Mouse (Mus musculus): ENCODE results near the gene Shroom3. TPM values are rescaled to one million over a fixed set of nuclear protein-coding genes. Genes with fewer than 3 reads are reported as not detected.

Gene Shroom3
- polyA plus RNA-seq, 1 experiment from 2014 or later: 8.1 TPM

GRCm38 (mm10) chr5:92895877-92896276 lies 212.6 kb downstream of the Shroom3 start:
- H3K4me3 ChIP-seq (replicated peaks): no peak overlapping the region
- H3K4me2 ChIP-seq (replicated peaks): no peak overlapping the region
- no peak for ATAC-seq
- no peaks in the 10 kb centered on the region for H3K9me3 ChIP-seq
- WGBS: 96% methylated on average over 8 of the region's 8 CpGs
- no peaks in the 10 kb centered on the region for H3K36me3 ChIP-seq
- H3K4me1 ChIP-seq (replicated peaks): peaks cover 25% of the 10 kb centered on the region
- no peaks in the 10 kb centered on the region for H3K27me3 ChIP-seq (replicated peaks)
- H3K9ac ChIP-seq: no peak overlapping the region
- H3K27ac ChIP-seq: no peak overlapping the region

GRCm38 (mm10) chr5:92896725-92897280 lies 213.6 kb downstream of the Shroom3 start:
- Histone ChIP-seq H3K4me3 (replicated peaks) (no peak overlapping the region), H3K27me3 (replicated peaks) (no peaks in the 10 kb centered on the region), H3K27ac (no peak overlapping the region), H3K36me3 (no peaks in the 10 kb centered on the region), H3K4me2 (replicated peaks) (peak overlapping the region; percentile 79; the same call in 1 of the 2 replicates), H3K4me1 (replicated peaks) (peaks cover 26% of the 10 kb centered on the region), H3K9ac (no peak overlapping the region), H3K9me3 (no peaks in the 10 kb centered on the region)
- ATAC-seq: no peak
- WGBS: 73% methylated on average over 1 of the region's 1 CpGs

DNA sequence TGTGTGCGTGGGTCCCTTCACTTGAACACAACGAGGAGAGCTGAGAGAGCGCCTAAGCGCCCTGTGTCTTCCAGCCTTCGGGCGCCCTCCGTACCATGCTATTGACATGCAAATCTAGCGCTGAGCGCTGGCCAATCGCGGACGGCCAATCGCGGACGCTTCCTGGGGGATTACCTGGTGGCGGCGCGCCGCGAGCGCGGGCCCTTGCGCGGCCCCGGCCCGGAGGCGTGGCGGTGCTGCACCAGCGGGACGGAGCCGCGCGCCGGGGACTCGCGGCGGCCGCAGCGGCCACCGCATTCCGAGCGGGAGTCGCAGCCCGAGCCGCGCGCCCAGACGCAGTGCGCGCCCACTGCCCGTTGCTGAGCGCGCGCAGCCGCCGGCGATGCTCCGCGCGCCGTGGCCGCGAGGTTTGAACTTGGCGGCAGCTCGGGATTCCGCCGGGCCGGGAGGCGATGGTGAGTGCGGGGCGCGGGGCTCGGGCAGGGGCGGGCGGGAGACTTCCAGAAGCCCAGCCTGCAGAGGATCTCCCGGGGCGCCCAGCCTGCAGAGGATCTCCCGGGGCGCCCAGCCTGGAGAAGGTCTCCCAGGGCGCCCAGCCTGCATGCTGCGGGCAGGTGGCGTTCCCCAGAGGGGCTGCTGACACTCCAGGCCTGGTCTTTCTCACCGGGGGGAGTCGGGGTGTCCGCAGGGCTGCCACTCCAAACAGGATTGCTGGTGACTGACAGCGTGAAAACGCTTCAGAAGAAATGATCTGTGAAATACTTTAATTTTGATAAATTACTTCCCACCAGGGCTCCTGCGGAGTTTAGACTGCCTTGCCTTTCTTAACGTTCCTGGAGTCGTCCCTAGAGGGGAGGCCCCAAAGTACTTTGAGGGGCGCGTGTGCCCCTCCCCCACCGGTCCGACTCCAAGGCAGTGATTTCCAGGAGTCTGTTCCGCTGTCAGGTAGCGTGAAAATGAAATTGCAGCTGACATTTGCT lies 214.8 kb downstream of the Shroom3 start:
- H3K4me2 ChIP-seq (replicated peaks): peak overlapping the region; percentile 79
- ATAC-seq: peak; percentile 94
- under 1% methylated on average over 96 of the region's 96 CpGs for WGBS

DNA sequence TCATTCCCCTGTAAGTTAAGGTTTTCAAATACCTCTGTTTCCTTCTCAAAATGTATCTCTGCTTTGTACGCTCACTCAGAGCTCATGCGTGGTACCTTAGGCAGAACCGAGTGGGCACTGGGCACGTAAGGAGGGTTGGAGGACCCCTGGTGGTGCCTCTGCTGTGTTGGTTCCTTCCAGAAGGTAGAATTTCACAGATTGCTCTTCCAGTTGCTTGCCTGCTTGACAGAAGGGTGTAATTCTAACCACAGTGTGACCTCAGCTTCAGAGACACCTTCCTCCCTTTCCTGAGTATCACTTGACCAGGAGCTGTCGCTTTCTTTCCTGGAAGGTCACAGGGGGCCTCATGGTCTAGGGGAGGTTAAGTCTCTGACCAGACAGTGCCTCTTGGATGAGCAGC lies 217.2 kb downstream of the Shroom3 start:
- ATAC-seq: no peak

More for the DNA sequence above, 214.8 kb downstream of the Shroom3 start:
- Histone ChIP-seq H3K9me3 (no peaks in the 10 kb centered on the region), H3K4me3 (replicated peaks) (peak overlapping the region; percentile 82), H3K27me3 (replicated peaks) (no peaks in the 10 kb centered on the region), H3K4me1 (replicated peaks) (peaks cover 25% of the 10 kb centered on the region), H3K27ac (peak overlapping the region; percentile 88), H3K36me3 (no peaks in the 10 kb centered on the region), H3K9ac (peak overlapping the region; percentile 91)

DNA sequence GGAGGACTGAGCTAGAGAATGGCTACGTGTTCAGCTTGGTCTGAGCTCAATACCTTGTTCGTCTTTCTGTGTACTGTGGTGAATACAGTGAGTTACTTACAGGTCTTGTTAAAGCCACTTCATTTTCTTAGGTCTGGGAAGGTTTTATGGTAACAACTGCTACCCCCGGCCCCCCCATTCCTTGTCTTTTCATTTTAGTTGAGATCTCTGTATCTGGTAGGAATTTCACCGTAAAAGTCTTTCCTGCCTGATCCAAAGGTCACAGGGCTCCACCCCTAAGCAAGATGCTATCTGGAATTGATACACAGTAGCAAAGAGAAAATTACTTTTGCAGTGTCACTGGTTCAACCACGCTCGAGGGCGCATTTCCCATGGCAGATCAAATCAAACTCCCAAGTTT lies 218.6 kb downstream of the Shroom3 start:
- no peak overlapping the region for H3K9ac ChIP-seq
- ATAC-seq: no peak
- H3K36me3 ChIP-seq: 0 out of 2 replicates have a peak, but pooled peaks cover 4% of the 10 kb centered on the region
- H3K4me3 ChIP-seq (replicated peaks): no peak overlapping the region
- no peaks in the 10 kb centered on the region for H3K9me3 ChIP-seq
- peak overlapping the region; percentile 55 for H3K27ac ChIP-seq
- H3K4me2 ChIP-seq (replicated peaks): peak overlapping the region; percentile 29
- H3K27me3 ChIP-seq (replicated peaks): no peaks in the 10 kb centered on the region
- H3K4me1 ChIP-seq (replicated peaks): peaks cover 27% of the 10 kb centered on the region
- 40% methylated on average over 7 of the region's 7 CpGs for WGBS

More for the DNA sequence above, 217.2 kb downstream of the Shroom3 start:
- H3K9me3 ChIP-seq: no peaks in the 10 kb centered on the region
- H3K36me3 ChIP-seq: 0 out of 2 replicates have a peak, but pooled peaks cover 4% of the 10 kb centered on the region
- H3K4me1 ChIP-seq (replicated peaks): peaks cover 25% of the 10 kb centered on the region
- H3K4me3 ChIP-seq (replicated peaks): peak overlapping the region; percentile 22; the same call in 1 of the 2 replicates
- H3K27me3 ChIP-seq (replicated peaks): no peaks in the 10 kb centered on the region
- H3K27ac ChIP-seq: peak overlapping the region; percentile 49
- WGBS: 48% methylated on average over 5 of the region's 5 CpGs
- H3K4me2 ChIP-seq (replicated peaks): peak overlapping the region; percentile 57
- H3K9ac ChIP-seq: peak overlapping the region; percentile 4; the same call in 1 of the 2 replicates

DNA sequence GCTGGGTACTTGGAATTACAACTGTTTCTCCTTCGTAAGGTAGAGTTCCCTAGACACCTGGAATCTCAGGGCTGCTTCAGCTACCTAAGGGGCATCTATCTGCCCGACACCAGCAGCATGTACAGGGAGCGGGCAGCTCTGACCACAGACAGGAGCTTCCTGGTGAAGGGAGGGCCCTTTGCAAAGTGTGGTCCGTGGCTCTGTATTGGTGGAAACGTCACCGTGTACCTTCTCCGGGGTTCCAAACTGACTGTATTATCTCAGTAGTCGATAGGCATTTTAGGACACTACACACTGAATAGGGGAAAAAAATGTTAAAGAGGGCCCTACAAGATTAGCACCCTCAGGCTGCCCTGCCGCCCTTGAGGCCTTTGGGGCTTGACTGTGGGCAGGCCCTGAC lies 221.9 kb downstream of the Shroom3 start:
- H3K4me3 ChIP-seq (replicated peaks): no peak overlapping the region
- H3K27ac ChIP-seq: 0 out of 2 replicates have a peak overlapping the region, but pooled peaks have one; percentile 44
- 61% methylated on average over 9 of the region's 9 CpGs for WGBS
- H3K27me3 ChIP-seq (replicated peaks): no peaks in the 10 kb centered on the region
- no peaks in the 10 kb centered on the region for H3K9me3 ChIP-seq
- no peak for ATAC-seq
- no peak overlapping the region for H3K9ac ChIP-seq
- peaks cover 19% of the 10 kb centered on the region for H3K4me1 ChIP-seq (replicated peaks)
- peaks cover 13% of the 10 kb centered on the region for H3K36me3 ChIP-seq
- H3K4me2 ChIP-seq (replicated peaks): no peak overlapping the region

DNA sequence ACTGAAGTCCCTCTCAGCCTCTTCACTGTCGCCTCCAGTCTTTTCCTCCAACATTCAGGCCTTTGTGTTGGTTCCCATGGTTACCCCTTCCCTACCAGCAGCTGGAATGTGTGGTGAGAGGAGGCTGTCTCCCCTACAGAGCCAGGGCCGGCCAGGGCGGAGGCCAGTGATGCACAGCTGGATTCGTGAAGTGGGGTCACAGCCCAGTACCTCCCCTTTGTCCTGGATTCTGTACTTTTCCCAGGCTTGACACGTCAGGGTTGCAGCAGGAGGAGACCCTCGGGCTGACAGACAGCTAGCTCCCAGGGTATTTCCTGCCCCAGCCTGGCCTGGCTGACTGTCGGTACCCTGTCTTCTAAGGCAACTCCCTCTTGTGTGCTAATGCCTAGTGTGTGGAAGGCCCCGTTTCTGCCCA lies 222.4 kb downstream of the Shroom3 start:
- H3K36me3 ChIP-seq: peaks cover 13% of the 10 kb centered on the region
- H3K4me2 ChIP-seq (replicated peaks): no peak overlapping the region
- no peak overlapping the region for H3K4me3 ChIP-seq (replicated peaks)
- no peak overlapping the region for H3K9ac ChIP-seq
- WGBS: 29% methylated on average over 8 of the region's 8 CpGs
- peaks cover 20% of the 10 kb centered on the region for H3K4me1 ChIP-seq (replicated peaks)
- H3K27ac ChIP-seq: peak overlapping the region; percentile 4; the same call in 1 of the 2 replicates
- ATAC-seq: peak; percentile 48; the same call in 1 of the 2 replicates
- no peaks in the 10 kb centered on the region for H3K9me3 ChIP-seq
- no peaks in the 10 kb centered on the region for H3K27me3 ChIP-seq (replicated peaks)

- Histone ChIP-seq H3K4me2 (replicated peaks) (no peak overlapping the region), H3K9me3 (no peaks in the 10 kb centered on the region), H3K36me3 (peaks cover 13% of the 10 kb centered on the region), H3K27ac (no peak overlapping the region), H3K4me1 (replicated peaks) (peaks cover 17% of the 10 kb centered on the region), H3K4me3 (replicated peaks) (no peak overlapping the region), H3K27me3 (replicated peaks) (no peaks in the 10 kb centered on the region), H3K9ac (no peak overlapping the region)
- 84% methylated on average over 4 of the region's 4 CpGs for WGBS
- no peak for ATAC-seq
Measured at GRCm38 (mm10) chr5:92908227-92908626, 225.0 kb downstream of the Shroom3 start.

- H3K27me3 ChIP-seq (replicated peaks): no peaks in the 10 kb centered on the region
- H3K4me3 ChIP-seq (replicated peaks): no peak overlapping the region
- peaks cover 9% of the 10 kb centered on the region for H3K36me3 ChIP-seq
- H3K27ac ChIP-seq: no peak overlapping the region
- ATAC-seq: peak; percentile 46; the same call in 1 of the 2 replicates
- no peak overlapping the region for H3K9ac ChIP-seq
- H3K9me3 ChIP-seq: no peaks in the 10 kb centered on the region
- H3K4me1 ChIP-seq (replicated peaks): peaks cover 20% of the 10 kb centered on the region
- 50% methylated on average over 3 of the region's 3 CpGs for WGBS
- no peak overlapping the region for H3K4me2 ChIP-seq (replicated peaks)
Measured at GRCm38 (mm10) chr5:92910838-92911237, 227.6 kb downstream of the Shroom3 start.

GRCm38 (mm10) chr5:92915421-92915820 lies 232.2 kb downstream of the Shroom3 start:
- ATAC-seq: no peak
- 43% methylated on average over 10 of the region's 10 CpGs for WGBS
- peaks cover 43% of the 10 kb centered on the region for H3K4me1 ChIP-seq (replicated peaks)
- no peak overlapping the region for H3K4me2 ChIP-seq (replicated peaks)
- H3K27me3 ChIP-seq (replicated peaks): no peaks in the 10 kb centered on the region
- H3K27ac ChIP-seq: peak overlapping the region; percentile 71
- H3K4me3 ChIP-seq (replicated peaks): no peak overlapping the region
- no peak overlapping the region for H3K9ac ChIP-seq
- no peaks in the 10 kb centered on the region for H3K9me3 ChIP-seq
- H3K36me3 ChIP-seq: no peaks in the 10 kb centered on the region

- no peak overlapping the region for H3K4me2 ChIP-seq (replicated peaks)
- no peaks in the 10 kb centered on the region for H3K27me3 ChIP-seq (replicated peaks)
- peak overlapping the region; percentile 27; the same call in 1 of the 2 replicates for H3K27ac ChIP-seq
- peaks cover 41% of the 10 kb centered on the region for H3K4me1 ChIP-seq (replicated peaks)
- no peaks in the 10 kb centered on the region for H3K9me3 ChIP-seq
- H3K9ac ChIP-seq: no peak overlapping the region
- peaks cover 6% of the 10 kb centered on the region for H3K36me3 ChIP-seq
- no peak overlapping the region for H3K4me3 ChIP-seq (replicated peaks)
- WGBS: 58% methylated on average over 6 of the region's 6 CpGs
- ATAC-seq: peak; percentile 64
Measured at GRCm38 (mm10) chr5:92917755-92918154, 234.5 kb downstream of the Shroom3 start.

DNA sequence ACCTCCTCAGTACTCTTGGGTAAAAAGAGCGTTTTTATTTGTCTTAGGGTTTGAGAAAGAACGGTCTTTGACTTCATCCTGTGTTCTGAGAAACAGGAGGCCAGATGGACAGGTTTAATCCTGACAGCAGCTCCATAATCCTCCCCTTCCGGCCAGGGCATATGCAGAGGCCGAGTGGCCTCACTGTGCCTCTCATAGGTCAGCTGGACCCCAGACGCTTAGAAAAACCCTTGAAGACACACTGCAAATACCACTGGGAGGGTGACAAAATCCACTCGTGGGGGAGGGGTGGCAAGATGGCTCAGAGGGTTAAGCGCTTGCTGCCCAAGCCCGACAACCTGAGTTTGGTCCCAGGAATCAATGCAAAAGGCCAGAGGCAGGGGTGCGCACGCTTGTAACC lies 234.9 kb downstream of the Shroom3 start:
- ATAC-seq: peak; percentile 24
- Histone ChIP-seq H3K4me2 (replicated peaks) (no peak overlapping the region; the same call in 1 of the 2 replicates), H3K4me3 (replicated peaks) (no peak overlapping the region), H3K9me3 (no peaks in the 10 kb centered on the region), H3K4me1 (replicated peaks) (peaks cover 41% of the 10 kb centered on the region), H3K9ac (no peak overlapping the region), H3K27me3 (replicated peaks) (no peaks in the 10 kb centered on the region), H3K36me3 (peaks cover 6% of the 10 kb centered on the region), H3K27ac (peak overlapping the region; percentile 27; the same call in 1 of the 2 replicates)
- 57% methylated on average over 10 of the region's 10 CpGs for WGBS
